16 mouse cellular contexts compared by ENCODE assay signal in the genomic region with DNA sequence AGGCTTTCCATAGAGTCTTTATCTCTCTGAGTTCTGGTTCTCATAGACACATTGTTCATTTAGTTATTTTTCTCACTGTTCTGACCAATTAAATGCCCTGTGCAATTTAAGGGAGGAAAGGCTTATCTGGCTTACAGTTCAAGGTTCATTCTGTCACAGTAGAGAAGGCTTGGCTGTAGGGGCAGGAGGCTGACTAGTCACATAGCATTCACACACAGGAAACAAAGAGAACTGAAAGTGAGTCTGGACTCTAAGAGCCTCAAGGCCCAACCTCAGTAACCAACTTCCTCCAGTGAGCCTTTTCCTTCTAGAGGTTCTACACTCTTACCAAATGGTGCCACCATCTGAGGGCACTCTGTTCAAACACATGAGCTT. TPM values are rescaled to one million over a fixed set of nuclear protein-coding genes. Genes with fewer than 3 reads are reported as not detected.
"Had no signal": no experiment of that assay in that cellular context is flagged by ENCODE, and none has a peak within 500 bp of the region (broad histone marks: within the 10 kb centered on the region; RNA-seq: fewer than 3 reads in every experiment).

No protein-coding gene starts in this region.

- H3K27me3 ChIP-seq: limb, embryonic 13.5 days; liver, embryonic 12.5 days; megakaryocyte, embryonic 14.5 days; midbrain, embryonic 15.5 days; neural tube, embryonic 12.5 days; stomach, embryonic 15.5 days had no signal

- ATAC-seq: liver, embryonic 12.5 days; midbrain, embryonic 15.5 days had no signal

- H3K27ac ChIP-seq: limb, embryonic 13.5 days; liver, embryonic 12.5 days; midbrain, embryonic 15.5 days; neural tube, embryonic 12.5 days; stomach, embryonic 15.5 days had no signal

- DNase-seq: kidney, adult 18-20 months; kidney, postnatal 4 days; lung, embryonic 14.5 days; lung, postnatal 10 days; lung, postnatal 4 days; spleen, adult 18-20 months; thymus, postnatal 4 days had no signal

- H3K9ac ChIP-seq: limb, embryonic 13.5 days; liver, embryonic 12.5 days; lung, embryonic 14.5 days; midbrain, embryonic 15.5 days; neural tube, embryonic 12.5 days; stomach, embryonic 15.5 days had no signal

- H3K4me1 ChIP-seq: liver, embryonic 12.5 days; megakaryocyte, embryonic 14.5 days; midbrain, embryonic 15.5 days; neural tube, embryonic 12.5 days; stomach, embryonic 15.5 days had no signal

- H3K9me3 ChIP-seq: limb, embryonic 13.5 days; liver, embryonic 12.5 days; megakaryocyte, embryonic 14.5 days; midbrain, embryonic 15.5 days; neural tube, embryonic 12.5 days; stomach, embryonic 15.5 days had no signal

- H3K4me3 ChIP-seq: limb, embryonic 13.5 days; liver, embryonic 12.5 days; megakaryocyte, embryonic 14.5 days; midbrain, embryonic 15.5 days; neural tube, embryonic 12.5 days; stomach, embryonic 15.5 days had no signal

- H3K36me3 ChIP-seq: limb, embryonic 13.5 days; liver, embryonic 12.5 days; midbrain, embryonic 15.5 days; neural tube, embryonic 12.5 days; stomach, embryonic 15.5 days had no signal

- H3K4me2 ChIP-seq: limb, embryonic 13.5 days; liver, embryonic 12.5 days; lung, embryonic 14.5 days; midbrain, embryonic 11.5 days; midbrain, embryonic 15.5 days; neural tube, embryonic 12.5 days; stomach, embryonic 15.5 days had no signal

RNA-seq across cellular contexts. Expression of gene Arnt2, which starts 11.3 kb away (rescaled TPM):
- total RNA-seq: monocyte, adult 5-6 weeks; neutrophil, adult 5-6 weeks had no signal
